Mouse (Mus musculus): ENCODE data around the gene Notch2. TPM values are rescaled to one million over a fixed set of nuclear protein-coding genes. Genes with fewer than 3 reads are reported as not detected.

The Notch2 gene
- polyA plus RNA-seq, 1 experiment from 2014 or later = 6.2 TPM

DNA sequence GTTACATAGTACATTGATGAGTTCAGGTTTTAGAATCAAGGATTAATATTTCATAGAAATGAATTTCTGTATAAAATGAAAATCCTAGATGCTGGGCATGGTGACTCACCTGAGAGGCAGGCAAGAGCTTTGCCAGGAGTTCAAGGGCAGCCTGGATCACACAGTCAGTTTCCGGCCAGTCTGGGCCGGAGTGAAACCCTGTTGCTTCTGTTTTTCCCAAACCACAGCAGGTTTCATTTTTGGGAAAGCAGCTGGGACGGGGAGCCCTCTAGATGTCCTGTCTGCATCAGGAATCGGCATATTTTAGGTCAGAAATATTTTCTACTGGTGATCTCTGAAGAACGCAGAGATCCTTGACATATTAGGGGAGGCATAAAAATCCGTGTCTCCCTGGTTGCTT is 29.0 kb downstream of the Notch2 start:
- no peak for TF ChIP-seq EP300 (IDR thresholded peaks at IDR 0.05; ENCODE audit: low read depth)
- DNase-seq = no peak
- H3K4me2 ChIP-seq (ENCODE audit: low read depth, low read length) = peak overlapping the region; percentile 34
- no peaks in the 10 kb centered on the region; the same call in 1 of the 2 replicates for H3K36me3 ChIP-seq (replicated peaks; ENCODE audit: insufficient read depth, low read length)
- H3K4me3 ChIP-seq (ENCODE audit: low read depth, low read length) = no peak overlapping the region
- 67% methylated on average over 6 of the region's 6 CpGs for WGBS (ENCODE audit: insufficient replicate concordance)
- H3K9me3 ChIP-seq (ENCODE audit: low read length) = no peaks in the 10 kb centered on the region
- H3K27me3 ChIP-seq (ENCODE audit: insufficient read depth, low read length) = no peaks in the 10 kb centered on the region
- peak overlapping the region; percentile 81 for H3K27ac ChIP-seq (ENCODE audit: low read depth)
- ATAC-seq = no peak
- peaks cover 39% of the 10 kb centered on the region for H3K4me1 ChIP-seq (ENCODE audit: insufficient read depth)
- peak overlapping the region; percentile 30; the same call in 1 of the 2 replicates for H3K9ac ChIP-seq (replicated peaks)

DNA sequence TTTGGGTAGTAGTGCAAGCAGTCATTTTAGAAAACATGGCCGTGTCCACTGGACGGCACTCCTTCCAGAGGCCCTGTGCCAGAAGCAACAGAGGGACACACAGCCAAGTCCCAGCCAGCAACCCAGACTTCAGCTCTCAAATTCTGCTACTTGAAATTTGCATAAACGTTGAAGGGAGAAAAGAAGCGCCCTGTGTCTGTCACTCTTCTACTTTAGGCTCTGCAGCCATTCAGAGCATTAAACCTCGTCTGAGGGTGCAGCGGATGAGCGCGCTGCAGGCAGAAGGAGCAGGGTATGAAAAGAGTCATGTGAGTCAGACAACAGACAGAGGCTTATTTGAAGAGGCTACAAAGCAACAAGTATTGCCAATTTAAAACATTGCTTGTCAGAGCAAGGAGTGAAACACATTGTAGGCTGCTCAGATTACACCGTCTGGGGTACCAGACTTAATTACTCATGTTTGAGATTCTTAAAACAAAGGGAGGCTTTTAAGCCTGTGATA is 29.7 kb downstream of the Notch2 start:
- Histone ChIP-seq H3K36me3 (replicated peaks; ENCODE audit: insufficient read depth, low read length) (no peaks in the 10 kb centered on the region; the same call in 1 of the 2 replicates), H3K4me2 (ENCODE audit: low read depth, low read length) (peak overlapping the region; percentile 34), H3K27me3 (ENCODE audit: insufficient read depth, low read length) (no peaks in the 10 kb centered on the region), H3K4me1 (ENCODE audit: insufficient read depth) (peaks cover 39% of the 10 kb centered on the region), H3K4me3 (ENCODE audit: low read depth, low read length) (no peak overlapping the region), H3K9me3 (ENCODE audit: low read length) (no peaks in the 10 kb centered on the region), H3K27ac (ENCODE audit: low read depth) (peak overlapping the region; percentile 81), H3K9ac (replicated peaks) (peak overlapping the region; percentile 30; the same call in 1 of the 2 replicates)
- ATAC-seq (no peak), DNase-seq (no peak)
- no peak for TF ChIP-seq EP300 (IDR thresholded peaks at IDR 0.05; ENCODE audit: low read depth)
- TF ChIP-seq CTCF (IDR thresholded peaks at IDR 0.05; ENCODE audit: low read depth) = no peak
- WGBS (ENCODE audit: insufficient replicate concordance) = 58% methylated on average over 9 of the region's 9 CpGs

- Histone ChIP-seq H3K4me2 (ENCODE audit: low read depth, low read length) (no peak overlapping the region), H3K9me3 (ENCODE audit: low read length) (no peaks in the 10 kb centered on the region), H3K4me1 (ENCODE audit: insufficient read depth) (peaks cover 38% of the 10 kb centered on the region), H3K27me3 (ENCODE audit: insufficient read depth, low read length) (no peaks in the 10 kb centered on the region), H3K27ac (ENCODE audit: low read depth) (peak overlapping the region; percentile 82), H3K4me3 (ENCODE audit: low read depth, low read length) (no peak overlapping the region), H3K9ac (replicated peaks) (no peak overlapping the region), H3K36me3 (replicated peaks; ENCODE audit: insufficient read depth, low read length) (no peaks in the 10 kb centered on the region; the same call in 1 of the 2 replicates)
- WGBS (ENCODE audit: insufficient replicate concordance) = 80% methylated on average over 4 of the region's 4 CpGs
- ATAC-seq (no peak), DNase-seq (no peak)
- TF ChIP-seq CTCF (IDR thresholded peaks at IDR 0.05; ENCODE audit: low read depth) = no peak
- TF ChIP-seq EP300 (IDR thresholded peaks at IDR 0.05; ENCODE audit: low read depth) = no peak
Measured at GRCm38 (mm10) chr3:98043669-98044068, 30.3 kb downstream of the Notch2 start.

GRCm38 (mm10) chr3:98044768-98045368 is 31.5 kb downstream of the Notch2 start:
- peak overlapping the region; percentile 88 for H3K27ac ChIP-seq (ENCODE audit: low read depth)
- ATAC-seq = peak; percentile 88
- DNase-seq = no peak
- no peak overlapping the region for H3K4me3 ChIP-seq (ENCODE audit: low read depth, low read length)
- 0 out of 2 replicates have a peak overlapping the region, but pooled peaks have one; percentile 16 for H3K9ac ChIP-seq (replicated peaks)
- 62% methylated on average over 4 of the region's 4 CpGs for WGBS (ENCODE audit: insufficient replicate concordance)
- peaks cover 40% of the 10 kb centered on the region for H3K4me1 ChIP-seq (ENCODE audit: insufficient read depth)
- peak; percentile 66 for TF ChIP-seq EP300 (IDR thresholded peaks at IDR 0.05; ENCODE audit: low read depth)
- no peak for TF ChIP-seq CTCF (IDR thresholded peaks at IDR 0.05; ENCODE audit: low read depth)
- H3K36me3 ChIP-seq (replicated peaks; ENCODE audit: insufficient read depth, low read length) = no peaks in the 10 kb centered on the region; the same call in 1 of the 2 replicates
- no peaks in the 10 kb centered on the region for H3K27me3 ChIP-seq (ENCODE audit: insufficient read depth, low read length)
- H3K9me3 ChIP-seq (ENCODE audit: low read length) = no peaks in the 10 kb centered on the region
- peak overlapping the region; percentile 47 for H3K4me2 ChIP-seq (ENCODE audit: low read depth, low read length)

DNA sequence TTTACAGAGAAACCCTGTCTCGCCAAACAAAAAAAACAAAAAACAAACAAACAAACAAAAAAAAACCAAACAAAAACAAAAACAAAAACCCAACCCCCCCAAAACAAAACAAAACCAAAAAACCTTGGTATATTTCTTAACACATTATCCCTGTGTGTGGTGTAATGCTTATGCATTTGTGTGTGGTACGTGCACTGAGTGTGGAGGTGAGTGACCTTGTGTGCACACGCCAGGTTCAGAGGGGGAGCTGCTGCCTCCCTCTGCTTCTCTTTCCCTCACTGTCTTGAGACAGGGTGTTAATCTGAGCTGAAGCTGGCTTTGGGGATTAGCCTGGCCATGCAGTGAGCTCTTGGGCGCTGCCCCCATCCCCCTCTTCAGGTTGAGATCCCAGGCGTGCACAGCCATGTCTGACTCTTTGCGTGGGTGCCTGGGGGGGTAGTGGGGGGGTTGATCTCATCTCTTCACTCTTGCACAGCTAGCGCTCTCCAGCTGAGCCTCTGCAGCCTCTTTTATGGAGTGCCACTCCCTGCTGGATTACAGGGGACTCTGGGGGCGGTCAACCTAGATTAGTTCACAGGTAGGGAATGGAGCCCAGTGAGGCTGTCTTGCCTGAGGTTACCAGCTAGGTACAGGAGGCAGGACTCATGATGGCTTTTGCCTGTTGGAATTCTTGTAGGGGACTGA is 32.3 kb downstream of the Notch2 start:
- Histone ChIP-seq H3K9ac (replicated peaks) (no peak overlapping the region), H3K9me3 (ENCODE audit: low read length) (no peaks in the 10 kb centered on the region), H3K36me3 (replicated peaks; ENCODE audit: insufficient read depth, low read length) (peaks cover 4% of the 10 kb centered on the region; the same call in 1 of the 2 replicates), H3K27me3 (ENCODE audit: insufficient read depth, low read length) (no peaks in the 10 kb centered on the region), H3K4me2 (ENCODE audit: low read depth, low read length) (peak overlapping the region; percentile 22; the same call in 1 of the 2 replicates), H3K27ac (ENCODE audit: low read depth) (peak overlapping the region; percentile 88), H3K4me1 (ENCODE audit: insufficient read depth) (peaks cover 42% of the 10 kb centered on the region), H3K4me3 (ENCODE audit: low read depth, low read length) (no peak overlapping the region)
- peak; percentile 46 for ATAC-seq
- TF ChIP-seq EP300 (IDR thresholded peaks at IDR 0.05; ENCODE audit: low read depth) (no peak), CTCF (IDR thresholded peaks at IDR 0.05; ENCODE audit: low read depth) (no peak)
- 54% methylated on average over 8 of the region's 8 CpGs for WGBS (ENCODE audit: insufficient replicate concordance)
- no peak for DNase-seq

DNA sequence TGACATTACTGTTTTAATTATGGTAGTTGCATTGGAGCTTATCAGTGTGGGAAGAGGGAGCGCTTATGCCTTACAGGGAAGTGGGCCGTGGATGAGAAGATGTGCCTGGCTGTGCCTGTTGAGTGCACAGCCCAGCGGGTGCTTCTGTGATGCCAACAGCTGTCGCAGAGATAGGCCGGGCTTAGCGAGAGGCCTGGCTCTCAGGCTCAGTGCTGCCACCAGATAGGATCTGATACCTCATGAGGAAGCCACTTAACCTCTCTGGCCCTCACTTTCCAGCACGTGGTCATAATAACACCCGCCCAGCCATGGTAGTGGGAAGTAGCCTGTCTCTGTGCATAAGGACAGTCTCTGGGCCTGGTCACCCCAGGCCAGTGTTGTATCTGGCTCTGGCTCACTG is 33.0 kb downstream of the Notch2 start:
- TF ChIP-seq EP300 (IDR thresholded peaks at IDR 0.05; ENCODE audit: low read depth) (no peak), CTCF (IDR thresholded peaks at IDR 0.05; ENCODE audit: low read depth) (0 out of 2 replicates have a peak, but pooled peaks have one; percentile 24)
- Histone ChIP-seq H3K4me1 (ENCODE audit: insufficient read depth) (peaks cover 42% of the 10 kb centered on the region), H3K4me2 (ENCODE audit: low read depth, low read length) (no peak overlapping the region)

More for the DNA sequence above, 33.0 kb downstream of the Notch2 start:
- no peaks in the 10 kb centered on the region for H3K27me3 ChIP-seq (ENCODE audit: insufficient read depth, low read length)
- no peaks in the 10 kb centered on the region for H3K9me3 ChIP-seq (ENCODE audit: low read length)
- peak overlapping the region; percentile 88 for H3K27ac ChIP-seq (ENCODE audit: low read depth)
- peak; percentile 49 for DNase-seq
- no peak overlapping the region for H3K4me3 ChIP-seq (ENCODE audit: low read depth, low read length)
- 27% methylated on average over 8 of the region's 8 CpGs for WGBS (ENCODE audit: insufficient replicate concordance)
- no peak overlapping the region for H3K9ac ChIP-seq (replicated peaks)
- H3K36me3 ChIP-seq (replicated peaks; ENCODE audit: insufficient read depth, low read length) = peaks cover 5% of the 10 kb centered on the region; the same call in 1 of the 2 replicates
- peak; percentile 58 for ATAC-seq
